Mouse (Mus musculus): ENCODE measurements around the gene Nle1. TPM values are rescaled to one million over a fixed set of nuclear protein-coding genes. Genes with fewer than 3 reads are reported as not detected.
"Not testable (repeated sequence)": the region's sequence is repeated elsewhere in the genome, so short reads cannot be mapped to it uniquely, and the experiment has no call there.

The Nle1 gene
- polyA plus RNA-seq, 1 experiment: 53.5 TPM

DNA sequence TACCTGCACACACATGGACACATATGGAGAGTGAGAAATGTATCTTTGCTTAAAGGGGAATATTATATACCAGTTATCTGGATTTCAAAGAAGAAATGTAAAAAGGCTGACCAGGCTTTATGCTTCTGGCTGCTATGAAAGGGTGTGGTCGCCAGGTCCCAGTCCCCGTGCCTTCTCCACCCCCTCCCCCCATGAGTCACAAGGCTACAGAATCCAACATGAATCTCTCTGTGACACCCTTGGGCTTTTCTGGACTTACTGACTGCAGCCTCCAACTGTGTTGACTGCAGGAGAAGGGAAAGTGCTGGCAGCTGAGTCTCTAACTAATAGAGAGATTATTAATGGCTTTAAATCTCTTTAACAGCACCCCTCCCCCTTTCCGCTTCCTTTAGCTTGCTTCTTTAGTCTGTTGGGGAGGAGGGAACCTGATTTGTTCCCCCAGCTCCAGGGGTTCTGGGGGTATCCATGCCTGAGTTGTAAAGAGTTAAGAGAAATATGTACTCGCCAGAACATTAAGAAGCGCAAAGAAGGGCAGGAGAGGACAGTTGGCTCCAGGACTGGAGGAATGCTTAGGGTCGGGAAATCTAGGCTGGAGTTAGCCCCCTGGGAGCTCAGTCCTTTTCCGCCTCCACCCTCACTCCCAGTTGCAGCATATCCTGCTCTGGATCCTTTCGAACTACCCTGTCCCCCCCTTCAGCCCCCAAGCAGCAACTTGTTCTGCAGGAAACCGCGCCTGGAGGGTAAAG is 42.7 kb upstream of the Nle1 start, which contains the start of gene Slfn5:
Gene Slfn5, plus strand, starts transcription at position 614 of the 746 bp plus-strand sequence.
- 55% methylated on average over 10 of the region's 10 CpGs for WGBS
- H3K27ac ChIP-seq (ENCODE audit: insufficient read depth, low read length): peak within 1 kb of the TSS; percentile 87
- no peaks in the 10 kb centered on the region for H3K27me3 ChIP-seq (ENCODE audit: control insufficient read depth, insufficient read depth, low read length)
- TF ChIP-seq CTCF (IDR thresholded peaks at IDR 0.05; ENCODE audit: extremely low read depth, insufficient read depth, insufficient read length, insufficient replicate concordance) (no peak), POLR2A (IDR thresholded peaks at IDR 0.05; ENCODE audit: low read depth, low read length) (no peak)
- H3K36me3 ChIP-seq (ENCODE audit: control insufficient read depth, insufficient read depth, low read length): 0 out of 2 replicates have a peak, but pooled peaks cover 1% of the 10 kb centered on the region
- peak within 1 kb of the TSS; percentile 68 for H3K4me3 ChIP-seq (ENCODE audit: extremely low read depth, insufficient read depth, insufficient read length)
- H3K4me1 ChIP-seq (ENCODE audit: control insufficient read depth, insufficient read depth, insufficient read length): peaks cover 5% of the 10 kb centered on the region; the same call in 1 of the 2 replicates
- DNase-seq (ENCODE audit: low read depth in 1 of 2, low spot score in 2 of 2): no peak

DNA sequence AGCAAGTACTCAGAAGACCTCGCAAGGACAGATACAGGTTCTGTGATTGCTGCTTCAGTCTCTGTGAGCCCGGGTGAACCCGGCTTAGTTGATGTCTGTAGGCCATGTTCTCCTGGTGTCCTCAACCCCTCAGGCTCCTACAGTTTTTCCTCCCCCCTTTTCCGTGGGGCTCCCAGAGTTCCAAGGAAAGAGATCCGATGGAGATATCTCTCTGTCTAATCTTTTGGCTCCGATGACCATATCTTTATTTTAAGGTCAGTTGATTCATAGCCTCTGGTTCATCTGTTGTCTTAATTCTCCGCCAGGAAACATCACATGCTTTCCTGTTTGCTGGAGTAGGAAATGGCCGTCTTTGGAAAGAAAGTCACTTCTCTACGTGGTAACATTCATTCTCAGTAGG is 40.8 kb upstream of the Nle1 start:
- Histone ChIP-seq H3K27ac (ENCODE audit: insufficient read depth, low read length) (peak overlapping the region; percentile 13; the same call in 1 of the 2 replicates), H3K27me3 (ENCODE audit: control insufficient read depth, insufficient read depth, low read length) (no peaks in the 10 kb centered on the region)

DNA sequence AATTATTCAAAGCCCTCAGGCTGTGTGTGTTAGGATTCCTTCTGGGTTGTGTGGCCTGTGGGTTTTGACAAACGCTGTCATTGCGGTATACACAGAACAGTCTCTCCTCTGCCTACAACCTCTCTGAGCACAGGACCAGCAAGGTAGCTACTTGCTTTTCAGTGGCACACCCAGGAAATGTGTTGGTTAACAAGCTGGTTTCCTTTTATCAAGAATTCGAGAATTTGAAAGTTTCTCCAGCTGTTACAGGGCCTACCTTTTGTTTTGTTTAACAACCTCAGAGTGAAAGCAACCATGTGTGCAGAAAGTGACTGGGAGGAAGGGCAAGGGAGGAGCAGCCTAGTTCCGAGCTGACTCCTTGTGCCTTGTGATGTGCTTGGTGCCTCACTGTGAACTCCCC is 39.2 kb upstream of the Nle1 start:
- peak; percentile 21 to 60 for DNase-seq (ENCODE audit: low read depth in 1 of 2, low spot score in 2 of 2)
- WGBS: 29% methylated on average over 4 of the region's 4 CpGs

More for the DNA sequence above, 40.8 kb upstream of the Nle1 start:
- H3K4me1 ChIP-seq (ENCODE audit: control insufficient read depth, insufficient read depth, insufficient read length): peaks cover 5% of the 10 kb centered on the region; the same call in 1 of the 2 replicates
- WGBS: 90% methylated on average over 9 of the region's 9 CpGs
- no peaks in the 10 kb centered on the region for H3K36me3 ChIP-seq (ENCODE audit: control insufficient read depth, insufficient read depth, low read length)
- H3K4me3 ChIP-seq (ENCODE audit: extremely low read depth, insufficient read depth, insufficient read length): no peak overlapping the region
- TF ChIP-seq POLR2A (IDR thresholded peaks at IDR 0.05; ENCODE audit: low read depth, low read length): no peak
- TF ChIP-seq CTCF (IDR thresholded peaks at IDR 0.05; ENCODE audit: extremely low read depth, insufficient read depth, insufficient read length, insufficient replicate concordance): no peak
- DNase-seq (ENCODE audit: low read depth in 1 of 2, low spot score in 2 of 2): no peak

DNA sequence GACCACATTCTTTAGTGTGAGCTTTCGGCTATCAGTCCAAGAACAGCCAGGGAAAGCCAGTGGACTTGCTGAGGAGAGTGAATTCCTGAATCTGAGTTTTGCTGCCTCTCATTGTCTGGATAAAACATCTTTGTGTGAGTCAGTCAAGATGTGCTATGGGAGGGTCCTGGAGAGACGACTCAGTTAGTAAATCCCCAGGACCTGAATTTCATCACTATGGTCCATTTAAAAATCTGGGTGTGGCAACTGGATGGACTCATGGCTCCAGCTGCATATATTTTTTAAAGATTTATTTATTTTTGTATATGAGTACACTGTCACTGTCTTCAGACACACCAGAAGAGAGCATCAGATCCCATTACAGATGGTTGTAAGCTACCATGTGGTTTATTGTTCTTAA is 37.4 kb upstream of the Nle1 start:
- WGBS: 81% methylated on average over 2 of the region's 2 CpGs
- Histone ChIP-seq H3K4me1 (ENCODE audit: control insufficient read depth, insufficient read depth, insufficient read length) (0 out of 2 replicates have a peak, but pooled peaks cover 3% of the 10 kb centered on the region), H3K27me3 (ENCODE audit: control insufficient read depth, insufficient read depth, low read length) (no peaks in the 10 kb centered on the region), H3K4me3 (ENCODE audit: extremely low read depth, insufficient read depth, insufficient read length) (no peak overlapping the region), H3K36me3 (ENCODE audit: control insufficient read depth, insufficient read depth, low read length) (no peaks in the 10 kb centered on the region), H3K27ac (ENCODE audit: insufficient read depth, low read length) (no peak overlapping the region)
- no peak for DNase-seq (ENCODE audit: low read depth in 1 of 2, low spot score in 2 of 2)
- TF ChIP-seq POLR2A (IDR thresholded peaks at IDR 0.05; ENCODE audit: low read depth, low read length) (no peak), CTCF (IDR thresholded peaks at IDR 0.05; ENCODE audit: extremely low read depth, insufficient read depth, insufficient read length, insufficient replicate concordance) (no peak)

More for the DNA sequence above, 39.2 kb upstream of the Nle1 start:
- H3K27me3 ChIP-seq (ENCODE audit: control insufficient read depth, insufficient read depth, low read length): no peaks in the 10 kb centered on the region
- no peak for TF ChIP-seq POLR2A (IDR thresholded peaks at IDR 0.05; ENCODE audit: low read depth, low read length)
- TF ChIP-seq CTCF (IDR thresholded peaks at IDR 0.05; ENCODE audit: extremely low read depth, insufficient read depth, insufficient read length, insufficient replicate concordance): no peak
- H3K4me3 ChIP-seq (ENCODE audit: extremely low read depth, insufficient read depth, insufficient read length): no peak overlapping the region
- H3K36me3 ChIP-seq (ENCODE audit: control insufficient read depth, insufficient read depth, low read length): no peaks in the 10 kb centered on the region
- peaks cover 3% of the 10 kb centered on the region; the same call in 1 of the 2 replicates for H3K4me1 ChIP-seq (ENCODE audit: control insufficient read depth, insufficient read depth, insufficient read length)
- peak overlapping the region; percentile 30 for H3K27ac ChIP-seq (ENCODE audit: insufficient read depth, low read length)

DNA sequence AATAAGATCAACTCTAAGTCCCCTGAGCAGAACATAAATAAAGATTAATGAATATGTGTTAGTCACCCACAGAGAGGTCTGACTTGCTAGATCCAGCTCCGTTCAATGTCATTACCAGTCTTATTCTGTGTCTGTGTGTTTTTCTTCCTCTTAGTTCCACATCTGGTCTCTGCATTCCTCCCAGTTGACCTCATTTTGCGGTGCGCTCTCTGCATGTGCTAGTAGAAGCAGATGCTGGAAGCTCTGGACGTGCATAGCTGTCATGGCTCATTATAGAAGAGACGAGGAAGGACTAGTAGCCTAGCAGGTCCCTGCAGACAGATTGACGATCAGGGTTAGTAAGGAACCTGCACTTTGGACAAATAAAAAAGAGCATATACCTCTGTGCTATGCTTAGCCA is 35.1 kb upstream of the Nle1 start:
- Histone ChIP-seq H3K4me1 (ENCODE audit: control insufficient read depth, insufficient read depth, insufficient read length) (0 out of 2 replicates have a peak, but pooled peaks cover 3% of the 10 kb centered on the region), H3K36me3 (ENCODE audit: control insufficient read depth, insufficient read depth, low read length) (no peaks in the 10 kb centered on the region), H3K27me3 (ENCODE audit: control insufficient read depth, insufficient read depth, low read length) (no peaks in the 10 kb centered on the region), H3K27ac (ENCODE audit: insufficient read depth, low read length) (no peak overlapping the region), H3K4me3 (ENCODE audit: extremely low read depth, insufficient read depth, insufficient read length) (no peak overlapping the region)
- 71% methylated on average over 6 of the region's 6 CpGs for WGBS
- no peak for DNase-seq (ENCODE audit: low read depth in 1 of 2, low spot score in 2 of 2)
- TF ChIP-seq CTCF (IDR thresholded peaks at IDR 0.05; ENCODE audit: extremely low read depth, insufficient read depth, insufficient read length, insufficient replicate concordance) (no peak), POLR2A (IDR thresholded peaks at IDR 0.05; ENCODE audit: low read depth, low read length) (no peak)

DNA sequence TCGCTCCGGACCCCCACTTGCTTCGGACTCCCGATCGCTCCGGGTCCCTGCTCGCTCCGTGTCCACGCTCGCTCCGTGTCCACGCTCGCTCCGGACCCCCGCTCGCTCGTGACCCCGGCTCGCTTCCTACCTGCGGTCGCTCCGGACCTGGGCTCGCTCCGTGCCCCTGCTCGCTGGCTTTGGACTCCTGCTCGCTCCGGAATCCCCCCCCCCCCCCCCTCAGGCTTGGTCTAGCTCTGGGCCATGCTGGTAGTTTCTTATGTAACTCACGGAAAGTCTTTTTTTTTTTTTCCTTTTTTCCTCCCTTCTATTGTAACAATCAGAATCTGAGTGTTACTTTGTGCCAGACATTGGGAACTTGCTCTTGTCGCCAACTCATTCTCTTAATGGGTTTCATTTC is 25.0 kb upstream of the Nle1 start:
- 3% methylated on average over 29 of the region's 29 CpGs for WGBS
- peak overlapping the region; percentile 50 for H3K4me3 ChIP-seq (ENCODE audit: extremely low read depth, insufficient read depth, insufficient read length)
- TF ChIP-seq POLR2A (IDR thresholded peaks at IDR 0.05; ENCODE audit: low read depth, low read length): no peak
- H3K36me3 ChIP-seq (ENCODE audit: control insufficient read depth, insufficient read depth, low read length): no peaks in the 10 kb centered on the region
- H3K4me1 ChIP-seq (ENCODE audit: control insufficient read depth, insufficient read depth, insufficient read length): peaks cover 7% of the 10 kb centered on the region
- DNase-seq (ENCODE audit: low read depth in 1 of 2, low spot score in 2 of 2): no peak
- H3K27ac ChIP-seq (ENCODE audit: insufficient read depth, low read length): no peak overlapping the region
- H3K27me3 ChIP-seq (ENCODE audit: control insufficient read depth, insufficient read depth, low read length): peaks cover 26% of the 10 kb centered on the region

DNA sequence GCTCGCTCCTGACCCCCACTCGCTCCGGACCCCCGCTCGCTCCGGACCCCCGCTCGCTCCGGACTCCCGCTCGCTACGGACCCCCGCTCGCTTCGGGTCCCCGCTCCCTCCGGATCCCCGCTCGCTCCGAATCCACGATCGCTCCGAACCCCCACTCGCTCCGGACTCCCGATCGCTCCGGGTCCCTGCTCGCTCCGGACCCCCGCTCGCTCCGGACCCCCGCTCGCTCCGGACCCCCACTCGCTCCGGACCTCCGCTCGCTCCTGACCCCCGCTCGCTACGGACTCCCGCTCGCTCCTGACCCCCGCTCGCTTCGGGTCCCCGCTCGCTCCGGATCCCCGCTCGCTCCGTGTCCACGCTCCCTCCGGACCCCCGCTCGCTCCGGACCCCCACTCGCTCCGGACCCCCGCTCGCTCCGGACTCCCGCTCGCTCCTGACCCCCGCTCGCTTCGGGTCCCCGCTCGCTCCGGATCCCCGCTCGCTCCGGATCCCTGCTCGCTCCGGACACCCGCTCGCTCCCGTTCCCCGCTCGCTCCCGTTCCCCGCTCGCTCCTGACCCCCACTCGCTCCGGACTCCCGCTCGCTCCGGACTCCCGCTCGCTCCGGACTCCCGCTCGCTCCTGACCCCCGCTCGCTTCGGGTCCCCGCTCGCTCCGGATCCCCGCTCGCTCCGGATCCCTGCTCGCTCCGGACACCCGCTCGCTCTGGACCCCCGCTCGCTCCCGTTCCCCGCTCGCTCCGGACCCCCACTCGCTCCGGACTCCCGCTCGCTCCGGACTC is 23.6 kb upstream of the Nle1 start:
- H3K4me1 ChIP-seq (ENCODE audit: control insufficient read depth, insufficient read depth, insufficient read length); H3K27ac ChIP-seq (ENCODE audit: insufficient read depth, low read length); DNase-seq (ENCODE audit: low read depth in 1 of 2, low spot score in 2 of 2); H3K36me3 ChIP-seq (ENCODE audit: control insufficient read depth, insufficient read depth, low read length): not testable (repeated sequence)
- WGBS: 4% methylated on average over 110 of the region's 119 CpGs
- peaks cover 26% of the 10 kb centered on the region for H3K27me3 ChIP-seq (ENCODE audit: control insufficient read depth, insufficient read depth, low read length)
- H3K4me3 ChIP-seq (ENCODE audit: extremely low read depth, insufficient read depth, insufficient read length): peak overlapping the region; percentile 30; the same call in 1 of the 2 replicates

DNA sequence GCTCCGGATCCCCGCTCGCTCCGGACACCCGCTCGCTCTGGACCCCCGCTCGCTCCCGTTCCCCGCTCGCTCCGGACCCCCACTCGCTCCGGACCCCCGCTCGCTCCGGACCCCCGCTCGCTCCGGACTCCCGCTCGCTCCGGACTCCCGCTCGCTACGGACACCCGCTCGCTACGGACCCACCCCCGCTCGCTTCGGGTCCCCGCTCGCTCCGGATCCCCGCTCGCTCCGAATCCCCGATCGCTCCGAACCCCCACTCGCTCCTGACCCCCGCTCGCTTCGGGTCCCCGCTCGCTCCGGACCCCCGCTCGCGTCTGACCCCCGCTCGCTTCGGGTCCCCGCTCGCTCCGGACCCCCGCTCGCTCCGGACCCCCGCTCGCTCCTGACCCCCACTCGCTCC is 22.9 kb upstream of the Nle1 start:
- H3K4me1 ChIP-seq (ENCODE audit: control insufficient read depth, insufficient read depth, insufficient read length); H3K36me3 ChIP-seq (ENCODE audit: control insufficient read depth, insufficient read depth, low read length); H3K27ac ChIP-seq (ENCODE audit: insufficient read depth, low read length); DNase-seq (ENCODE audit: low read depth in 1 of 2, low spot score in 2 of 2): not testable (repeated sequence)
- H3K27me3 ChIP-seq (ENCODE audit: control insufficient read depth, insufficient read depth, low read length): peaks cover 26% of the 10 kb centered on the region
- H3K4me3 ChIP-seq (ENCODE audit: extremely low read depth, insufficient read depth, insufficient read length): 0 out of 2 replicates have a peak overlapping the region, but pooled peaks have one; percentile 27
- WGBS: 8% methylated on average over 61 of the region's 63 CpGs

DNA sequence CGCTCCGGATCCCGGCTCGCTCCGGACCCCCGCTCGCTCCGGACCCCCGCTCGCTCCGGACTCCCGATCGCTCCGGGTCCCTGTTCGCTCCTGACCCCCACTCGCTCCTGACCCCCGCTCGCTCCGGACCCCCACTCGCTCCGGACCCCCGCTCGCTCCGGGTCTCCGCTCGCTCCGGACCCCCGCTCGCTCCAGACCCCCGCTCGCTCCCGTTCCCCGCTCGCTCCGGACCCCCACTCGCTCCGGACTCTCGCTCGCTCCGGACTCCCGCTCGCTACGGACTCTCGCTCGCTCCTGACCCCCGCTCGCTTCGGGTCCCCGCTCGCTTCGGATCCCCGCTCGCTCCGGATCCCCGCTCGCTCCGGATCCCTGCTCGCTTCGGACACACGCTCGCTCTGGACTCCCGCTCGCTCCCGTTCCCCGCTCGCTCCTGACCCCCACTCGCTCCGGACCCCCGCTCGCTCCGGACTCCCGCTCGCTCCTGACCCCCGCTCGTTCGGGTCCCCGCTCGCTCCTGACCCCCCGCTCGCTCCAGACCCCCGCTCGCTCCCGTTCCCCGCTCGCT is 22.3 kb upstream of the Nle1 start:
- not testable (repeated sequence) for H3K27ac ChIP-seq (ENCODE audit: insufficient read depth, low read length); DNase-seq (ENCODE audit: low read depth in 1 of 2, low spot score in 2 of 2); H3K4me1 ChIP-seq (ENCODE audit: control insufficient read depth, insufficient read depth, insufficient read length); H3K36me3 ChIP-seq (ENCODE audit: control insufficient read depth, insufficient read depth, low read length); H3K4me3 ChIP-seq (ENCODE audit: extremely low read depth, insufficient read depth, insufficient read length)
- H3K27me3 ChIP-seq (ENCODE audit: control insufficient read depth, insufficient read depth, low read length): peaks cover 24% of the 10 kb centered on the region
- WGBS: 12% methylated on average over 84 of the region's 85 CpGs
